Mouse (Mus musculus): ENCODE measurements around the gene Gm17349.

The Gm17349 gene

GRCm38 (mm10) chr15:99661121-99661830 lies 44.0 kb downstream of the Gm17349 start:
- DNase-seq (ENCODE audit: low spot score in 2 of 2), result no peak

DNA sequence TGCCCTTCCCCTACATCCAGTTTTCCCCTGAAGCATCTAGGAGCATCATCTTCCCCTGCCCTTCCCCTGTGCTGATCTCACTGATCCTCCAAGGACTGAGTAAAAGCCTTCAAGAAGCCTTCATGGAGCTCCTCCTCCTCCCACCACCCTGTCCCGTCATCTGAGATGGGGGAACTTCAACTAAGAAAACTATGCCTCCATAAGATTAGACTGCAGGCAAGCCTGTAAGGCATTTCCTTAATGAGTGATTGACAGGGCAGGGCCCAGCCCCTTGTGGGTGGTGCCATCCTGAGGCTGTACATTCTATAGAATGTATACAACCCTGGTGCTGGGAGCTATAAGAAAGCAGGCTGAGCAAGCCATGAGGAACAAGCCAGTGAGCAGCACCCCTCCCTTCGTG lies 46.9 kb downstream of the Gm17349 start:
- no peak for DNase-seq (ENCODE audit: low spot score in 2 of 2)

GRCm38 (mm10) chr15:99655956-99656355 lies 49.3 kb downstream of the Gm17349 start:
- DNase-seq (ENCODE audit: low spot score in 2 of 2), result no peak

GRCm38 (mm10) chr15:99653876-99654275 lies 51.4 kb downstream of the Gm17349 start:
- DNase-seq (ENCODE audit: low spot score in 2 of 2), result peak in 1 of 2 experiments; percentile 21

DNA sequence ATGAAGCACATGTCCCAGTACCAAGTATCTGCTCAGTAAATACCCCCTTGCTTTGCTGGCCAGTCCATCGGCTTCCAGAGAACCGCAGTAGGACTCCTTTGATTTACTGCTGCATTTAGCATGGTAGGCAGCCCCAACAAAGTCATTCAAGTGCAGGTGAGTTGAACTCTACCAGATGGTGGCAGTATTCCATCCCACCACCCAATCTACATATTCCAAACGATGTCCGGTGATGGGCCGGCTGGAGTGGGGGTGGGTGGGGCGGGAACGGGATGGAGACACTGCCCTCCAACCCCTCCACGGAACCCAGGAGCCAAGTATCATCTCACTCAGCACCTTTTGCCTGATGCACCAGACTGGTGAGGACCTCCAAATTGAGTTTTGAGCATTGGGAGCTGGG lies 52.0 kb downstream of the Gm17349 start:
- no peak for DNase-seq (ENCODE audit: low spot score in 2 of 2)
